Mouse (Mus musculus) forebrain, embryonic 15.5 days (tissue): ENCODE results near the gene Hsd17b7. TPM values are rescaled to one million over a fixed set of nuclear protein-coding genes. Genes with fewer than 3 reads are reported as not detected.

ENCODE experiments used
- ATAC-seq: fragments of 200-750 bp; cut with Nextera tagmentation; replicated peaks from 2 replicates; pipeline ENCODE4 v1.8.0; 2017; ENCODE audit warnings: mild to moderate bottlenecking, moderate TSS enrichment, moderate library complexity
- H3K27ac ChIP-seq: fragments of 300-500 bp; sonication (generic); replicated peaks from 2 replicates; pipeline ENCODE4 v1.5.1; 2015; ENCODE audit warnings: mild to moderate bottlenecking, inconsistent platforms
- H3K27me3 ChIP-seq: fragments of 300-500 bp; sonication (generic); 2 replicates; pipeline ENCODE4 v1.6.1; 2015; ENCODE audit warnings: inconsistent platforms
- H3K36me3 ChIP-seq: fragments of 300-500 bp; sonication (generic); 2 replicates; pipeline ENCODE4 v1.6.1; 2015; ENCODE audit warnings: mild to moderate bottlenecking, inconsistent platforms
- H3K4me1 ChIP-seq: fragments of 300-500 bp; sonication (generic); 2 replicates; pipeline ENCODE4 v1.6.1; 2015; ENCODE audit warnings: inconsistent platforms
- H3K4me2 ChIP-seq: fragments of 300-500 bp; sonication (generic); replicated peaks from 2 replicates; pipeline ENCODE4 v1.6.1; 2015; ENCODE audit warnings: mild to moderate bottlenecking, inconsistent platforms
- H3K4me3 ChIP-seq: fragments of 300-500 bp; sonication (generic); 2 replicates; pipeline ENCODE4 v1.5.1; 2015; ENCODE audit warnings: mild to moderate bottlenecking, inconsistent platforms
- H3K9ac ChIP-seq: fragments of 300-500 bp; sonication (generic); replicated peaks from 2 replicates; pipeline ENCODE4 v1.6.1; 2015; ENCODE audit warnings: mild to moderate bottlenecking, inconsistent platforms
- H3K9me3 ChIP-seq: fragments of 300-500 bp; sonication (generic); 2 replicates; pipeline ENCODE4 v1.6.1; 2016; ENCODE audit warnings: inconsistent platforms
- WGBS: fragments of 180-500 bp; shearing (Covaris S2); methylation state at CpG from one replicate; pipeline ENCODE4 v1.1.7; 2015; ENCODE audit warnings: mixed read lengths; 5-methylcytosine and 5-hydroxymethylcytosine counted together
- polyA plus RNA-seq: library from polyadenylated mRNA; unstranded; fragments of >200 nt; fragmentation: Nextera tagmentation; extraction: Ambion mirVana; gene quantifications from 2 replicates; pipeline ENCODE4 v1.2.1, GENCODE M21; 2015

Gene Hsd17b7
- polyA plus RNA-seq, 1 experiment from 2014 or later: 15.2 TPM

DNA sequence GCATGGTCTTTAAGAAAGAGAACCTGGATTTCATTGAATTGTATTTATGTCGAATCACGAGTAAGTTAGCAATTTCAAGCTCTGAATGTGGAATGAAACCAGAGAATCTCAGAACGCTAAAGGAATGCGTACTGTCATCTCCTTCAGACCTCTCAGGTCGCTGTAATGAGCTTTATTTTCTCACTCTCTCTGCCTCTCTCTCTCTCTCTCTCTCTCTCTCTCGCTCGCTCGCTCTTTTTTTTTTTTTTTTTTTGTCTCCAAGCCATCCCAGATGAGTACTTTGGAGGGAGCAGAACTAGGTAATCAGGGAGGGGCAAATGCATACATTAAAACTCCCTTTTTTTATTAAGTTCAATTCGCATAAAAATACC is 460 bp upstream of the Hsd17b7 start:
- Histone ChIP-seq H3K9me3 (no peaks in the 10 kb centered on the region), H3K4me2 (peak overlapping the region; percentile 67), H3K4me1 (peaks cover 18% of the 10 kb centered on the region), H3K27me3 (no peaks in the 10 kb centered on the region), H3K4me3 (peak overlapping the region; percentile 74), H3K36me3 (peaks cover 9% of the 10 kb centered on the region; the same call in 1 of the 2 replicates), H3K27ac (peak overlapping the region; percentile 77), H3K9ac (peak overlapping the region; percentile 38)
- ATAC-seq: peak; percentile 67
- 1% methylated on average over 9 of the region's 9 CpGs for WGBS

DNA sequence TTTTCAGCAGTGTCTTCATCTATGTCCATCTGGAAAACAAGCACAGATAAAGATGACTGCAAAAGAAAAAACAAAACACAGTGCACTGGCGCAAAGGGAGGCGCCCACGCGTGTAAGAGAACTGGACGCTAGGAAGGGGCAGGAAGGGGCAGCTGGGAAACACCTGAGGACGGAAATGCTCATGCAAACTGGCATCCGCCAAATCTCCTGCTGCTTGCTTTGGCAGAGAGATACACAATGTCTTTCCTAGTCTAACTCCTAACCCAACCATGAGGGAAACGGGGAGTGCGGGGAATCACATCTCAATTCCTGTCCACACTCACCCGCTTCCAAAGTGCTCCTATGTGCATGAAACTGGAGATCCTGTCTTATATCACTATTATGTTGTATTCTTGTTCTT is 15.9 kb downstream of the Hsd17b7 start:
- no peaks in the 10 kb centered on the region for H3K4me1 ChIP-seq
- H3K9me3 ChIP-seq: no peaks in the 10 kb centered on the region
- no peaks in the 10 kb centered on the region for H3K27me3 ChIP-seq
- H3K4me2 ChIP-seq: no peak overlapping the region
- WGBS: 95% methylated on average over 10 of the region's 10 CpGs
- H3K27ac ChIP-seq: no peak overlapping the region
- H3K9ac ChIP-seq: no peak overlapping the region
- ATAC-seq: no peak
- no peak overlapping the region for H3K4me3 ChIP-seq
- H3K36me3 ChIP-seq: peaks cover 64% of the 10 kb centered on the region

DNA sequence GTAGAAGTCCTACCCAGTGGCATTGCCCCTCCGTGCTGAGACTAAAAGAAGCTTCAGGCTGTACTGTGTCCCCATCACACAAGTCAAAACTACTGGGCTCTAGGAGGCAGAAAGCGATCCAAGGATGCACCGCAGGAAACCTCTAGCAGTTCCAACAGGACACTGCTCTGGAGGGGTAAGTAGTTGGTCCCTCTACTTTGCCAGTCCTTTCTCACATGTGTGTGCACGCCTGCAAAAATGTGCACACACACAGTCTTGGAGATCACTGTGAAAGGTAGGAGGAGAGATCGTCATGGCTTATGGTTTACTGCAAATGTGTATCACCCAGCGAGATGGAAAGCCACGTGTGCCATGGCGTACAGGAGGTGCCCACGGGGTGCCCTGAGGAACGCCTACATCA is 16.4 kb downstream of the Hsd17b7 start:
- Histone ChIP-seq H3K9me3 (no peaks in the 10 kb centered on the region), H3K27me3 (no peaks in the 10 kb centered on the region), H3K4me3 (no peak overlapping the region), H3K27ac (no peak overlapping the region), H3K36me3 (peaks cover 62% of the 10 kb centered on the region), H3K9ac (no peak overlapping the region), H3K4me2 (no peak overlapping the region), H3K4me1 (no peaks in the 10 kb centered on the region)
- no peak for ATAC-seq
- 93% methylated on average over 10 of the region's 10 CpGs for whole genome bisulfite sequencing

DNA sequence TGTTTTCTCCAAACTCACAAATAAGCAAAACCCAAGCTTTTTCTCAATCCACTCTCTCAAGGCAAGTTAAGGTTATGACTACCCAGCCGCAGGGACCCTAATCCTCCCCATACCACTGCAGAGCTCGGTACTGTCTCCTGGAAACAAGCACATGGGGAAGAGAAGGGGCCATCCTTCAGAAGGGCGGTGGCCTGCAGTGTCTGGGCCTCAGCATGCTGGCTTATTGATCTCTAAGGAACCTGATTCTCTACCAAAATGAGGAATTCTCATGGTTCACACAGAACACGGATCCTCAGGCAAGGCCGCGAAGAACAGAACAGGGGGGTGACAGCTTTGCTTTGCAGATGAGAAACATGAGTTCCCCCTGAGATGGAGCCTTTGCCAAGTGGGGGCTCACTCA is 17.5 kb downstream of the Hsd17b7 start:
- Histone ChIP-seq H3K9ac (no peak overlapping the region), H3K27ac (no peak overlapping the region), H3K4me2 (no peak overlapping the region), H3K27me3 (no peaks in the 10 kb centered on the region), H3K36me3 (peaks cover 53% of the 10 kb centered on the region), H3K4me3 (no peak overlapping the region), H3K4me1 (no peaks in the 10 kb centered on the region), H3K9me3 (no peaks in the 10 kb centered on the region)
- WGBS: 95% methylated on average over 6 of the region's 6 CpGs
- ATAC-seq: no peak

DNA sequence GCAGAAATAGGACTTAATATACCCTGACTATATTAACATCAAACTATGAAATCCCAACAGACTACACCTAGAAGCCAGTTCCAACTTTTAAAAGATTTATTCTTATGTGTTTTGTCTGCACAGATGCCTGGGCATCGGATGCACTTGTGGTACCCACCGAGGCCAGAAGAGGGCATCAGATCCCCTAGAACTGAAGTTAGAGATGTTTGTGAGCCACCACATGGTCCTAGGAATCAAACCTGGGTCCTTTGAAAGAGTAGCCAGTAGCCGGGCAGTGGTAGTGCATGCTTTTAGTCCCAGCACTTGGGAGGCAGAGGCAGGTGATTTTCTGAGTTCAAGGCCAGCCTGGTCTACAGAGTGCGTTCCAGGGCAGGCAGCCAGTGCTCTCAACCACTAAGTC is 18.4 kb downstream of the Hsd17b7 start:
- no peaks in the 10 kb centered on the region for H3K9me3 ChIP-seq
- H3K4me3 ChIP-seq: no peak overlapping the region
- no peak for ATAC-seq
- H3K9ac ChIP-seq: no peak overlapping the region
- no peak overlapping the region for H3K27ac ChIP-seq
- no peaks in the 10 kb centered on the region for H3K27me3 ChIP-seq
- peaks cover 44% of the 10 kb centered on the region for H3K36me3 ChIP-seq
- 92% methylated on average over 4 of the region's 4 CpGs for WGBS
- no peak overlapping the region for H3K4me2 ChIP-seq
- no peaks in the 10 kb centered on the region for H3K4me1 ChIP-seq

DNA sequence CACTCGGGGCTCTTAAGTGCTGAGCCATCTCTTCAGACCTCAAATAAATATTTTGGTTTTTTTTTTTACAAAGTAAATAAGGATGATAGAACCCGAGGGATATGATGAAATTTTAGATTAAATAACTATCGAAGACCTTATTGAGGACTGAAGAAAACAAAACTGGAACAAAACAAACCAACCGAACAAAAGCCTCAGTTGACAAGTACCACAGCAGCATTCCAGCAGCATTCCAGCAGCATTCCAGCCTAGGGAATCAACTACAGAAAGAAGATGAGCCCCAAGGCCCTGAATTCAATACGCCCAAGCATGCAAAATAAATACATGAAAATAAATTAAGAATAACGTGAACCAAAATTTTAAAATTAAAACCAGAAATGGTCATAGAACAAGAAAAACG is 19.1 kb downstream of the Hsd17b7 start:
- WGBS: 82% methylated on average over 7 of the region's 7 CpGs
- Histone ChIP-seq H3K9me3 (no peaks in the 10 kb centered on the region), H3K9ac (no peak overlapping the region), H3K4me2 (no peak overlapping the region), H3K36me3 (peaks cover 37% of the 10 kb centered on the region), H3K4me3 (no peak overlapping the region), H3K27ac (no peak overlapping the region), H3K4me1 (no peaks in the 10 kb centered on the region), H3K27me3 (no peaks in the 10 kb centered on the region)
- no peak for ATAC-seq

DNA sequence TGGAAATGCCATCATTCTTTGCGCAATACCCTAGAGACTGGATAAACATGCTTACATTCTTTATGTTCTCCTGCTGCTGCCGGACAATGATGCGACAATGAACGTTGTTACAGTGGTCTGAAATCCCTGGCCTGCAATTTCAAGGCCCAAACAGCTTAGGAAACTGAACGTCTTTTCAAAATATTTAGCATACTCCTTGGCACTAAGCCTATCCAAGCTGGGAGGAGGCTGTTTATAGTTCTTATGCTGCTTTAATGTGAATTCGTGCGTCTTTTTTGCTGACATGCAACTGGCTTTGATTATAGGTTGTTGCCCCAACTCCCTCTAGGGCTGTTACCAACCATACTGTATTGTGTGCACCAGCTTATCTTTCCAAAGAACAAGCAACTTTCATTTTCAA is 20.2 kb downstream of the Hsd17b7 start:
- WGBS: 78% methylated on average over 7 of the region's 7 CpGs
- H3K4me2 ChIP-seq: no peak overlapping the region
- H3K9ac ChIP-seq: no peak overlapping the region
- peaks cover 28% of the 10 kb centered on the region for H3K36me3 ChIP-seq
- ATAC-seq: no peak
- no peaks in the 10 kb centered on the region for H3K9me3 ChIP-seq
- no peaks in the 10 kb centered on the region for H3K27me3 ChIP-seq
- no peak overlapping the region for H3K27ac ChIP-seq
- H3K4me1 ChIP-seq: no peaks in the 10 kb centered on the region
- H3K4me3 ChIP-seq: no peak overlapping the region

DNA sequence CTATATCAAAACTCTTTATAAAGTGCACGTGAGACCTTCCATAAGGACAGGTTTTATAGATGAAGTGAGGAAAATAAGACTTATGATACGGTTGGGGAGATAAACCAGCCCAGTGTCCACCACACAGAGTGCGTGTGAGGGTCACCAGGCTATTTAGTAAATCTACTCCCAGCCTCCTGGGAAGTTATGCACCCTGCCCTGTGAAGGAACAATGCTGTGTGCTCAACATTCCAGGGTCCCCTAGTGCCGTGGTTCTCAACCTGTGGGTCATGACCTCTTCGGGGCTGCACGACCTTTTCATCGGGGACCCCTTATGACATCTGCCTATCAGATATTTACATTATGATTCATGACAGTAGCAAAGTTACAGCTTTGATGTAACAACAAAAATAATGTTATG is 20.8 kb downstream of the Hsd17b7 start:
- ATAC-seq: no peak
- Histone ChIP-seq H3K9ac (no peak overlapping the region), H3K27ac (no peak overlapping the region), H3K27me3 (no peaks in the 10 kb centered on the region), H3K4me2 (no peak overlapping the region), H3K9me3 (no peaks in the 10 kb centered on the region), H3K36me3 (peaks cover 25% of the 10 kb centered on the region), H3K4me1 (no peaks in the 10 kb centered on the region), H3K4me3 (no peak overlapping the region)
- WGBS: 84% methylated on average over 7 of the region's 7 CpGs

DNA sequence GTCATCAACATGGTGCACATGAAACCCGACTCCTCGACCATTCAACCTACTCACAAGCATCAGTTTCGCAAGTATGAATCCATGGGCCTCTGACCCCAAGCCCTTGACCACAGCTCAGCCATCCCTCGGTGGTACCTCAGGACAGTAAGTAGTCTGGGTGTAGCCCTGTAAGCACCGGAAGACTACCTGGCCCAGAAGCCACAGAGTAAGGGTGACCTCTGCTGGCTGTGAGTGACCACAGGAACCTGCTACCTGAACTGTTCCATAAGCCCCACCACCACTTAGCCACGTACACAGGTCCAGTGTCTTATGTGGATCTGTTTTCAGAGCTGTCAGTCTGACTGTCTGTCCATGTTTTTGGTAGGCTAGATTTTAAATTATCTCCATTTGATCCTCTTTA is 21.4 kb downstream of the Hsd17b7 start:
- H3K4me2 ChIP-seq: no peak overlapping the region
- H3K9me3 ChIP-seq: no peaks in the 10 kb centered on the region
- H3K36me3 ChIP-seq: peaks cover 21% of the 10 kb centered on the region
- ATAC-seq: no peak
- no peaks in the 10 kb centered on the region for H3K27me3 ChIP-seq
- H3K4me3 ChIP-seq: no peak overlapping the region
- no peak overlapping the region for H3K27ac ChIP-seq
- H3K9ac ChIP-seq: no peak overlapping the region
- H3K4me1 ChIP-seq: no peaks in the 10 kb centered on the region
- WGBS: 90% methylated on average over 6 of the region's 6 CpGs

DNA sequence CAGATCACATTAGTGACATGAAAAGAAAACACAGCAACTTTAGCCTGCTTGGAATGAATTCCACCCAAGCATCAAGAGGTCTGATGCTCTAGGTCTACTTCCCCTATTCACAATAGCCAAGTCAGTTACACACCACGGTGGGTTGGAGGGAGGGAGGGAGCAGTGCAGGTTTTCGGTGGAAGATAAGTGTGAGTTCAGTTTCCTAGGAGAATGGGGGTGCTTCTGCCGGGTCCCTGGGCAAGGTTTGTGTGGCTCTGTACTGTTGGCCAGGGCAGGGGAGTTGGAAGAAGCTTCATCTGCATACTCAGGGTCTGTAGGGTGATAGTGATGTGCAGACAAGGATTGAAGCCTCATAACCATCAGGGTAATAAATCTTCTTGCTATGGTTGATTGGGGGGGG is 23.0 kb downstream of the Hsd17b7 start:
- 84% methylated on average over 3 of the region's 3 CpGs for WGBS
- no peaks in the 10 kb centered on the region for H3K27me3 ChIP-seq

DNA sequence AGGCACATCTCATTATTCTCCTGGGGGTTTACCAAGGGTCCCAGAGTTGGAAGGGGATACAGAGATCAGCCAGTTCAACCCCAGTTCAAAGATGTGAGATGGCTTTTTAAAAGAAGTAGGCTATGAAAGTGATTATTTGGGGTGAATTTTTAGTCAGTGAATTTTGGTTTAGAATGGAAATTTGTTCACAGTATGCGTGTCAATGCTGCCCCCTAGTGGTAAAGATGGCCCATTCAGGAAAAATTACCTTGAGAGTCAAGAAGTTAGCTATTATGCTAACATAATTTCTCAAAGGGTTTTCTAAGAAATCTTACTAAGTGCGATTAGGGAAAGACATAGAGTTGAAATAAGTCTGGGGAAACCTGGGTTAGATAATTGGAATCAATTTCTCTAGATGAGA is 29.7 kb downstream of the Hsd17b7 start:
- no peak for ATAC-seq
- Histone ChIP-seq H3K27me3 (no peaks in the 10 kb centered on the region), H3K27ac (no peak overlapping the region), H3K9me3 (no peaks in the 10 kb centered on the region), H3K4me1 (peaks cover 2% of the 10 kb centered on the region; the same call in 1 of the 2 replicates), H3K4me3 (no peak overlapping the region), H3K4me2 (no peak overlapping the region), H3K9ac (no peak overlapping the region), H3K36me3 (no peaks in the 10 kb centered on the region)
- 6% methylated on average over 2 of the region's 2 CpGs for WGBS

More for the DNA sequence above, 23.0 kb downstream of the Hsd17b7 start:
- Histone ChIP-seq H3K36me3 (peaks cover 7% of the 10 kb centered on the region), H3K4me1 (no peaks in the 10 kb centered on the region), H3K9me3 (no peaks in the 10 kb centered on the region), H3K27ac (no peak overlapping the region), H3K9ac (no peak overlapping the region), H3K4me2 (no peak overlapping the region), H3K4me3 (no peak overlapping the region)
- no peak for ATAC-seq

DNA sequence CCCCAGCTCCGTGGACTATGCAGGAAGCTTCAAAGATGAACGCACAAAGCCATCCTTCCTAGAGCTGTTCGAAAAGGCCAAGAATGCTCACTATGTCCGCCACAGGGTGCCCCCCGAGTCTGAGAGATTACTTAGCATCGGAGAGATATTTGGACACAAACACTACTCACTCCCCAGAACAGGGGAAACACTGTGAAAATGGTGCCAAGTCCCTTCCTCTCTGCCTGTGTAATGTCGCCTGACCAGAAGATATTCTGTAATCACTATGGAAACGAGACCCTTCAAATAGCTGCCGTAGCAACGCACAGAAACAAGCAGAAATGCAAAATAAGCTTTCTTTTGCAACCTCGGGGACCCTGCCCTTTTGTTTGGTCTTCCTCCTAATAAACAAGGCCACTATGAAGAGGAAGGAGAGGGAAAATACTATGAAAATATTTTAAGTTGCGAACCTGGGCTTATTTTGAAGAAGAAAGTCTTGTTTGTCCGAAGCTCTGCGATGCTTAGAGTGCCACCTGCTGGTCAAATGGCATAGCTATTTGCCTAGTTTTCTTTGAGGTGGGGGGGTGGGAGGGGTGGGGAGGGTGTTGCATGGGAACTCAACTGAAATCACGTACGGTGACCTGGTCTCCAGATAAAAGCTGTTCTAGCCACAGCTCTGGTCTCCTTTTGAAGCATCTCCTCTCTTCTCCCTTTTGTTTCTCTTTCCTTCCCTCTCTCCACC is 34.9 kb downstream of the Hsd17b7 start:
- no peaks in the 10 kb centered on the region for H3K9me3 ChIP-seq
- 14% methylated on average over 16 of the region's 16 CpGs for WGBS
- peak overlapping the region; percentile 32 for H3K4me3 ChIP-seq
- H3K4me2 ChIP-seq: peak overlapping the region; percentile 56
- no peaks in the 10 kb centered on the region for H3K27me3 ChIP-seq
- no peaks in the 10 kb centered on the region for H3K36me3 ChIP-seq
- H3K4me1 ChIP-seq: peaks cover 14% of the 10 kb centered on the region
- H3K27ac ChIP-seq: peak overlapping the region; percentile 57
- peak; percentile 87 for ATAC-seq
- H3K9ac ChIP-seq: peak overlapping the region; percentile 40

DNA sequence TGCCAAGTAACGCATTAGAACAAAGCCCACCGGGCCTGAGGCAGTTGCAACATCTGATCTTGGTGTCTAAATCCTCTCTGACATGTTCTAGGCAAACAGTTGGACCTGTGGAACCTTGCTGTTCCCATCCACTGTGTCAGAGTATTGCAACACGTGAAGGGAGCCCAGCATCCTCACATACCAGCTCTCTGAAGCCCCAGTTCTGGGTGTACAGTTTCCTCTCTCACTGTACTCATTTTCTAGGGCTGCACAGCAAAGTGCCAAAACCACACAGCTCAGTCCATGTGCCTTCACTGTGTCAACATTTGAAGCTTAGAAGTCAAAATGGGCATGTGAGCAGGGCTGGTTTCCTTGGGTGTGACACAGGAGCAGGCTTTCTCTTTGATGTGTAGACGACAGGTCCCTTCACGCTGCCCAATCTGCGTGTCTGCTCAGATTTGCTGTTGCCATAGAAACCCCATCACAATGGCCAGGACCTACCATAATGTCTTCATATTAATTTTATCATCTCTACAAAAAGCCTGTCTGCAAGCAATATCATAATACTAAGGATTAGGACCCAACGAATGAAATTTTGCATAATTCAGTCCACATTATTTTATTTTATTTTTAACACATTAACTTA is 36.8 kb downstream of the Hsd17b7 start:
- H3K36me3 ChIP-seq: no peaks in the 10 kb centered on the region
- H3K27me3 ChIP-seq: no peaks in the 10 kb centered on the region
- no peaks in the 10 kb centered on the region for H3K9me3 ChIP-seq
- H3K9ac ChIP-seq: no peak overlapping the region
- no peak for ATAC-seq
- no peak overlapping the region for H3K4me3 ChIP-seq
- no peak overlapping the region for H3K4me2 ChIP-seq
- no peak overlapping the region for H3K27ac ChIP-seq
- peaks cover 23% of the 10 kb centered on the region for H3K4me1 ChIP-seq
- WGBS: 62% methylated on average over 7 of the region's 7 CpGs
